Mouse (Mus musculus): ENCODE results near the gene Unc119.

Gene Unc119

GRCm38 (mm10) chr11:78344328-78344889, 1.1 kb downstream of the Unc119 start:
- peak in 1 of 2 experiments; percentile 54 for DNase-seq (ENCODE audit: low spot score in 2 of 2)

GRCm38 (mm10) chr11:78344890-78345715, 1.8 kb downstream of the Unc119 start:
- DNase-seq (ENCODE audit: low spot score in 2 of 2) = peak; percentile 38 to 44

GRCm38 (mm10) chr11:78345801-78346200, 2.5 kb downstream of the Unc119 start:
- peak; percentile 42 to 65 for DNase-seq (ENCODE audit: low spot score in 2 of 2)

GRCm38 (mm10) chr11:78346326-78347069, 3.2 kb downstream of the Unc119 start:
- DNase-seq (ENCODE audit: low spot score in 2 of 2) = peak in 1 of 2 experiments; percentile 27

- peak; percentile 78 to 88 for DNase-seq (ENCODE audit: low spot score in 2 of 2)
Observed at GRCm38 (mm10) chr11:78347070-78347754, 3.9 kb downstream of the Unc119 start.

GRCm38 (mm10) chr11:78347908-78348307, 4.6 kb downstream of the Unc119 start:
- DNase-seq (ENCODE audit: low spot score in 2 of 2) = no peak

- no peak for DNase-seq (ENCODE audit: low spot score in 2 of 2)
Observed at GRCm38 (mm10) chr11:78348474-78348873, 5.2 kb downstream of the Unc119 start.

- DNase-seq (ENCODE audit: low spot score in 2 of 2) = peak in 1 of 2 experiments; percentile 18
Observed at GRCm38 (mm10) chr11:78349441-78350358, 6.4 kb downstream of the Unc119 start.

- DNase-seq (ENCODE audit: low spot score in 2 of 2) = peak in 1 of 2 experiments; percentile 71
Observed at GRCm38 (mm10) chr11:78353081-78353480, 9.8 kb downstream of the Unc119 start.

GRCm38 (mm10) chr11:78354905-78355304, 11.6 kb downstream of the Unc119 start:
- no peak for DNase-seq (ENCODE audit: low spot score in 2 of 2)

- DNase-seq (ENCODE audit: low spot score in 2 of 2) = peak; percentile 54 to 88
Observed at GRCm38 (mm10) chr11:78355471-78356238, 12.4 kb downstream of the Unc119 start.

GRCm38 (mm10) chr11:78358330-78359007, 15.2 kb downstream of the Unc119 start:
- peak; percentile 31 to 71 for DNase-seq (ENCODE audit: low spot score in 2 of 2)

- DNase-seq (ENCODE audit: low spot score in 2 of 2) = peak; percentile 73 to 88
Observed at GRCm38 (mm10) chr11:78360125-78360788, 17.0 kb downstream of the Unc119 start.

GRCm38 (mm10) chr11:78360789-78361131, 17.5 kb downstream of the Unc119 start:
- DNase-seq (ENCODE audit: low spot score in 2 of 2) = no peak

- DNase-seq (ENCODE audit: low spot score in 2 of 2) = no peak
Observed at GRCm38 (mm10) chr11:78363309-78364007, 20.2 kb downstream of the Unc119 start.

GRCm38 (mm10) chr11:78364103-78364502, 20.8 kb downstream of the Unc119 start:
- no peak for DNase-seq (ENCODE audit: low spot score in 2 of 2)

- DNase-seq (ENCODE audit: low spot score in 2 of 2) = no peak
Observed at GRCm38 (mm10) chr11:78367456-78368225, 24.4 kb downstream of the Unc119 start.
